Mouse (Mus musculus) mouse trophoblast stem cell (cell line): ENCODE measurements around the gene Rac2.

ENCODE experiments used
- in situ Hi-C, 2 experiments: fragments of 300-500 bp; cut with MseI, MboI; formaldehyde crosslinking; loops; 2 replicates in 1 of 2; 3 replicates in 1 of 2; pipeline ENCODE4 v1.15.1; 2025

Gene Rac2

GRCm38 (mm10) chr15:78572658-78573397, at the start of gene Rac2:
Gene Rac2, minus strand, starts transcription at chr15:78572783.
- in situ Hi-C loops = no loop called here

GRCm38 (mm10) chr15:78616973-78617372, 44.4 kb upstream of the Rac2 start:
- in situ Hi-C loops = no loop called here

GRCm38 (mm10) chr15:78614536-78614935, 42.0 kb upstream of the Rac2 start:
- in situ Hi-C loops = no loop called here

DNA sequence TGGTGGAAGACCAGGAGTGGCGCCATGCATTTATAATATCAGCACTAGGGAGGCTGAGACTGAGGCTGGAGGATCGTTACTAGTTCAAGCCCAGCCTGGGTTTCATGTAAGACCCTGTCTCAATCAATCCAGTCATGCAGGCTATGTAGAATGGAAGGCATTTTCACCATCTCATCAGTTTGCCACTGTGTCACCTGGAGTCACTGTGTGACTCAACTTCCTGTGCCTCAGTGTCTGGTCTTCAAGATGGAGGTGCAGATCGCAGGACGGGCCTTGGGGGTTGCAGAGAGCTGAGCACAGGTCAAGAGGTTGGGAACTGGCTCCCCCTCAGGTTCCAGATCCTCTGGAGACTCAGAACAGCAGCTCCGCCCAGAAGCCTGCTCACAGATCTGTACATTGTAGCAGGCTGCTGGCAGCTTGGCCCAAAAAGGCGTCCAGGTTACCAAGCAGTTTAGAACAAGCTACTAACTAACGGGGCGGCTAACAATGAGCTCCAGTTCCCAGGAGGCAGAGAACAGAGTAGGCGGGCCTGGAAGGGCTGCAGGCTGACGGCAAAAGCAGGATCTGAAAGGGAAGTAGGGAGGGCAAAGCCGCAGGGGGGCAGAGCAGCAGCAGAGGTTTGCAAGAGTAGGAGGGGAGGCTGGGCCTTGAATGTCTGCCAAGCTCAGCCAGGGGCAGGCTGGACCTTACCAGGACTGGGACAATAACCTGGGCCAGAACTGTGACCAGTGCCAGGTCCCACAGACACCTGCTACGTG, 38.3 kb upstream of the Rac2 start:
- in situ Hi-C loops = no loop called here

DNA sequence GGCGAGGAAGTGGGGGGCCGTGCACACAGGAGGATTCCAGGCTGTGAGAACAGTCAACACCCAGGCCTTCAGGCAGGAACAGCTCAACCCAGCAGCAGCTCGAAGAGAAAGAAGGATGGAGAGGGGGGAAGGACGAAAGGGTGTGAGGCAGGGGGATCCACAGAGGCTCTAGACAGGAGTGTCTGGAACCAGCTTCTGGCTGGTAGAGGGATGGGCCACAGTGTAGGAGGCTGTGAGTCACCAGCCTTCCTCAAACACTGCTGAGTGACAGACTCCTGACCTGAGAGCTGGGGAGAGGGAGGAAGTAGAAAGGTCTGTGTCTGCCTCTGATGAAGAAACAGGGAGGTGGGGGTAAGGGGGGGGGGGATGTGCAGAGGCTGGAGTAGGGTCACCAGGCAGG, 34.9 kb upstream of the Rac2 start:
- in situ Hi-C loops = no loop called here

DNA sequence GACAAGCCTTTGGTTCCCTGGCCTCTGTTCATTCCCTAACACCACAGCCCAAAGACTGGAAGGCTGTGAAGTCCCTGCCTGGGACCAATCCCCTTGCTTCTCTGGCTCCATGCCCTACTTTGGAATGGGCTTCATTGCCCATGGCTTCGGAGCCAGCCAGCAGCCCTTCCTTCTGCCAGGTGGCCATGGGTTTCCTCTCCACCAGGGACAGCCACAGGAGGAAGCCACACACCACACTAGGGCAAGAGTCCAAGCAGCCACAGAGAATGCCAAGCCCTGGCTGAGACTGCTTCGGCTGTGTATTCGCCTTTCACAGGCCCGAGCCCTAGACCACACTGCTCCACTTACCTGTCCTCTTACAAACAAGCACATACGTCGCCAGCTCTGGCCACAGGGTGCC, 33.5 kb upstream of the Rac2 start:
- in situ Hi-C loops = no loop called here

DNA sequence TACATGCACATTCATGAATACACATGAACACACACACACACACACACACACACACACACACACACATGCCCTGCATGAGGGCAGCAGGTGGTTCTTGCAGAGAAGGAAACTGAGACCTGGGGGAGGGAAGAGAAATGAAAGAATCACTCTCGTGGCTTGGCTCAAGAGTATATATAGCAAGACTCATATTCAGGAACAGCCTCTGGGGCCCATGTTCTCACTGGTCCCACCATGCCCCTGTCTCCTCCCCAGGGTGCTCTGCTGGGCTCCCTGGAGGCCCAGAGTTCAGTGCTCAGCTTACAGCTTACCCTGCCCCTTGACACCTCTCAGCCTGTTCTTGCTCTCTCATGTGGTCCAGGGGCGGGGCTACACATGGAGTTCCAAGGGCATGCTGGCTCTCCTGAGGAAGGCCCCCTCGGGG, 32.8 kb upstream of the Rac2 start:
- in situ Hi-C loops = no loop called here

DNA sequence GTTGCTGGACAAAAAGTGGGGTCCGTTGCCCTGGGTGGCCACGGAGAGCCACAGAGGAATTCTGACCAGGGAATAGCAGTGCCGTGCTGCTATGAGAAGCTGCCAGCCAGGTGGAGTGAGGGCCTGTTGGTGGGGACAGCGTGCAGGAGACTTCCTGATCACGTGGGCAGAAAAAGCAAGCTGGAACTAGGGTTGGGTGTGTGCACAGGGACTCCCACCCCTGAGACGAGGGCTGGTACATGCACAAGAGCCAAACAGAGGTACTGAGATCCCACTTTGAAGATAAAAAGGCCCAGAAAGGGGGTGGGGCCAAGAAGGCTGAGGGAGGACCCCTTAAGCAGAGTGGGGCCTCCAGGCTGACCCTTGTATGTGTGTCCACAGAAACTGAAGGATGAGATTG, 31.7 kb upstream of the Rac2 start:
- in situ Hi-C loops = no loop called here

DNA sequence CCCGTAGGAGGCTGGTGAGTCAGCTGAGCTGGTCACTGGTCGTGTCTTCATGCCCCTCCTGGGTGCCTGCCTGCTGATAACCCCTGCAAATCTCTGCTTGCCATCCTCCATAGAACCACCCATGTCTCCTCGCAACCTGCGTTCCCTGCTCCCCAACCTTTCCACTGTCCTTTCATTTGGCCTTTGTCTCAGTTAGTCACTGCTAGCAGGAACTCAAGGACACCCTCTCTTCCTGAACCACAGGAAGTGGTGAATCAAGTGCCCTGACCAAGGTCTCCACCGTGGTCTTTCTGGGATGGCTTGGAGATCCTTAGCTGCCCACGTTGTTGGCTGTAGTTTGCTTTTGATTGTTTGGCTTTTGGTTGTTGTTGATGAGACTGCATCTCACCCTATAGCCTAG, 28.6 kb upstream of the Rac2 start:
- in situ Hi-C loops = no loop called here

GRCm38 (mm10) chr15:78599529-78600193, 27.1 kb upstream of the Rac2 start:
- in situ Hi-C loops = no loop called here

GRCm38 (mm10) chr15:78599124-78599523, 26.5 kb upstream of the Rac2 start:
- in situ Hi-C loops = no loop called here

GRCm38 (mm10) chr15:78597729-78598128, 25.1 kb upstream of the Rac2 start:
- in situ Hi-C loops = no loop called here

GRCm38 (mm10) chr15:78596914-78597313, 24.3 kb upstream of the Rac2 start, which contains the start of gene Cyth4:
Gene Cyth4, plus strand, starts transcription at chr15:78597047.
- in situ Hi-C loops = no loop called here

- in situ Hi-C loops = no loop called here
Measured at GRCm38 (mm10) chr15:78596504-78596903, 23.9 kb upstream of the Rac2 start.

DNA sequence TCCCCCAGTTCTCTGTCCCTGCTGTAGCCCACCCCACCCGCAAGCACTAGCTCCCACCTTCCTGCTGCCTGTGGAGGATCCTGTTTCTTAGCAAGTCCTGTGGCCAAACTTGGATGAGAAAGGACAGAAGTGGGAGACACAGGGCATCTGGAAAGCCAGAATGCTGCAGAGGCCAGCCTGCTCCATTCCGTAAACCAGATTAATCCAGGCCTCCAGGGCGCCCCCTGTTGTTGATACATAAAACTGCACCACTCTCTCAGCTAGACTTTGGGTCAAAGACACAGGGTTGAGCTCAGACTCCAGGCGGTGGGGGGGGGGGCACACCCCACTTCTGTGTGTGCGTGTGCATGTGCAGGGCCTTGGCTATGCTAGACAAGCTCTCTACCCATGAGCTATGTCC, 22.9 kb upstream of the Rac2 start:
- in situ Hi-C loops = no loop called here

DNA sequence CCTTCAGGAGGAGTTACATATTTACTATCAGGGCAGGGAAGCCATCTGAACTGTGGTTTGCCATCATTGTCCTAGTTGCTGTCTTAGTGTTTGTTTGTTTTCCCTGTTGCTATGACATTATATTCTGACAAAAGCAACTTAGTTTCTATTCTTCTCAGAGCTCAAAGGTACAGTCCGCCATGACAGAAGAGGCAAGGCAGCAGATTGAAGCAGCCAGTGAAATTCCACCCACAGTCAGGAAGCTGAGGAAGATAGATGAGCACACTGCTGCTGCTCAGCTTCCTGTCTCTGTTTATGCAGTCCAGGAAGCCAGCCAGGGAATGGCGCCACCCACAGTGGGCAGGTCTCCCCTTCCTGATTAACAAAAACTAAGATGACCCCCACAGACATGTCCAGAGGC, 22.2 kb upstream of the Rac2 start:
- in situ Hi-C loops = no loop called here

- in situ Hi-C loops = no loop called here
Measured at GRCm38 (mm10) chr15:78593896-78594425, 21.4 kb upstream of the Rac2 start.

- in situ Hi-C loops = no loop called here
Measured at GRCm38 (mm10) chr15:78592452-78592968, 19.9 kb upstream of the Rac2 start.

DNA sequence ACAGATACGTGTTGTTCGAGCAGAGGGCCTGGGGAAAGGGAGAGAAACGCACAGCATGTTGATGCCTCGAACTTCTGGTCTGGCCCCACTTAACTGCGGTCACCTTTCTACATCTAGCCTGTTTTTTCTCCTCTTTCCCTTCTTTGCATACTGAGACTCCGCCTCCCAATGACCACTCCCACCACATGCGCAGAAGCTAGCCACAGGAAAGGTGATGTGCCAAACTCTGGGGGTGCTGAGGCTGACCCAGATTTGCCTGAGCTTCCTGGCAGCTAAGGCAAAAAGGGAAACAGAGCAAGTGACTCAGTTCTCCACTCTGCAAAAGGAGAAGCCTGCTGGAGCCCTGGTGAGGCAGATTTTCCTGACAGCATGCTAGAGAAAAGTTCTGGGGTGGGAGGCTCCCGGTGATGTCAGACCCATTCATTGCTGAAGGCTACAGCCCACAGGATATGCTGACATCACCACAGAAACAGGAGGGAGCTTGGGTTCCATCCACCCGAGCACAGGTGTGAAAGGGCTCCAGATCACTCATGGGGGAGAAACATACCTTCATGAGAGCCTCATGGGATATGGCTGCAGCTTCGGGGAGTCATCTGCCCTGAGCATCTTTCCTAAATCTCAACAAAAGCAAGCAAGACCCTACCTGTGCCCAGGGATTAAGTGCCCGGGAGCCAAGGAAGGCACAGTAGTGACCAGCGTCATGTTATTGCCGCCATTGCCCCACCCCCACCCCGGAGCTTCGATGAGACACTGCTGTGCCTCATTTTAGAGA, 19.3 kb upstream of the Rac2 start:
- in situ Hi-C loops = no loop called here

DNA sequence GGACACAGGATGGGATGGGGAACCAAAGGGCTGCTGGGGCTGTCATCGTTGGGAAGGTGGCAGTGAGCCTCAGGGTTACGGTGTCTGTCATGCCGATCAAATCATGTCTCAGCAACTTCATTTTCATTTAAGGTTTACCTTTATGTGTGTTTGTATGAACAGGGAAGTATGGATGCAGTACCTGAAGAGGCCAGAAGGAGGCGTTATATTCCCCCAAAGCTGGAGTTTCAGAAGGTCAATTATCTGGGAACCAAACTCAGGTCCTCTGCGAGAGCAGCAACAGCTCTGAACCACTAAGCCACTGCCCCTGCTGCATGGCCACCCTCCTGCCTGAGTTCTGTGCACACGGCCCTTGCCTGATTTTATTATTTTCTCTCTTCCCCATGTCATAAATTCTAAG, 18.2 kb upstream of the Rac2 start:
- in situ Hi-C loops = no loop called here

- in situ Hi-C loops = no loop called here
Measured at GRCm38 (mm10) chr15:78589936-78590335, 17.4 kb upstream of the Rac2 start.
